13 mouse cellular contexts compared by ENCODE assay signal in the genomic region with DNA sequence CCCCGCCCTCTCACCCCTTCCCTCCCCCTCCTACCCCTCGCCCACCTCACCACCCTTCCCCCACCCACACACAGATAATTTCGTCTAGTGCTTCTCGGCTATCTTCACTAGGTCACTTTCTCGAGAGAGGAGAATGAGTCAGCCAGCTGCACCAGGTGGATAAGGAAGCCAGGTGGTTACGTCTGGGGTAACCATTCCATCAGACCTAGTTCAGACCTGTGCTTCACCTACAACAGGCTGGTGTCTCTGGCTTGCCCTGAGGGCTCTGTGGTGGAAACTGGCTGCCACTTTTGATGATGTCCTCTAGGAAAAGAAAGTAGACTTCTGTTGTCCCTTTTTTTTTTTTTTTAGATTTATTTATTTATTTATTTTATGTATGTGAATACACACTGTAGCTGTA.
DNase-seq lines count a peak whose midpoint lies in the region; ATAC-seq and TF ChIP-seq lines count a peak whose summit lies in the region.
"Had no signal": no experiment of that assay in that cellular context is flagged by ENCODE, and none has a peak within 500 bp of the region (broad histone marks: within the 10 kb centered on the region; RNA-seq: fewer than 3 reads in every experiment).

No protein-coding gene starts in this region.

- in situ Hi-C loops in CH12.LX (cut with MboI; ENCODE audit: low pct_ligation_motif_present, low pct_unique_long_range_greater_than_20kb, low sequenced_read_pairs): no loop called here

- intact Hi-C loops in heart, postnatal 25 days (cut with DNase I): no loop called here

- H3K79me2 ChIP-seq in CH12.LX (replicated peaks; ENCODE audit: control insufficient read depth, extremely low read depth, insufficient read depth, poor library complexity, severe bottlenecking): no peaks in the 10 kb centered on the region

- no peak for TF ChIP-seq EP300 in CH12.LX (IDR thresholded peaks at IDR 0.05; ENCODE audit: low read length)

- no peak for TF ChIP-seq POLR2A in CH12.LX (IDR thresholded peaks at IDR 0.05; ENCODE audit: low read depth, low read length)

- H3K9ac ChIP-seq in intestine, embryonic 14.5 days (ENCODE audit: low read length): no peak overlapping the region
- no peak overlapping the region for H3K9ac ChIP-seq in intestine, embryonic 16.5 days (ENCODE audit: low read depth, low read length)
- H3K9ac ChIP-seq in CH12.LX (ENCODE audit: insufficient read depth, low read depth): no peak overlapping the region
- no peak overlapping the region for H3K9ac ChIP-seq in intestine, embryonic 15.5 days
- H3K9ac ChIP-seq: kidney, embryonic 15.5 days; liver, embryonic 15.5 days had no signal

- ATAC-seq in intestine, embryonic 14.5 days (replicated peaks; ENCODE audit: low FRiP score, low TSS enrichment, low read depth): 0 out of 2 replicates have a peak, but pooled peaks have one; percentile 24
- ATAC-seq in intestine, embryonic 16.5 days: no peak
- ATAC-seq in intestine, embryonic 15.5 days: peak; percentile 65

- H3K36me3 ChIP-seq in heart, embryonic 10.5 days: no peaks in the 10 kb centered on the region
- H3K36me3 ChIP-seq in intestine, embryonic 14.5 days (ENCODE audit: control insufficient read depth, insufficient read depth, low read length): no peaks in the 10 kb centered on the region
- no peaks in the 10 kb centered on the region for H3K36me3 ChIP-seq in intestine, embryonic 16.5 days (ENCODE audit: control insufficient read depth, insufficient read depth, low read length)
- no peaks in the 10 kb centered on the region for H3K36me3 ChIP-seq in CH12.LX (replicated peaks in 1 of 2; ENCODE audit: control insufficient read depth in 1 of 2, insufficient read depth in 1 of 2, low read length in 1 of 2)
- no peaks in the 10 kb centered on the region for H3K36me3 ChIP-seq in intestine, embryonic 15.5 days
- H3K36me3 ChIP-seq: G1E; kidney, embryonic 15.5 days; liver, embryonic 15.5 days; midbrain, embryonic 10.5 days had no signal

- no peaks in the 10 kb centered on the region for H3K9me3 ChIP-seq in heart, embryonic 10.5 days
- H3K9me3 ChIP-seq in intestine, embryonic 14.5 days (ENCODE audit: control insufficient read depth, low read length): no peaks in the 10 kb centered on the region
- no peaks in the 10 kb centered on the region for H3K9me3 ChIP-seq in intestine, embryonic 16.5 days (ENCODE audit: control insufficient read depth, low read length)
- H3K9me3 ChIP-seq in CH12.LX (replicated peaks; ENCODE audit: low read length): no peaks in the 10 kb centered on the region
- no peaks in the 10 kb centered on the region for H3K9me3 ChIP-seq in intestine, embryonic 15.5 days
- H3K9me3 ChIP-seq: kidney, embryonic 15.5 days; liver, embryonic 15.5 days; midbrain, embryonic 10.5 days had no signal

- TF ChIP-seq RAD21 in CH12.LX (IDR thresholded peaks at IDR 0.05; ENCODE audit: low read depth, low read length): no peak

- 9% methylated on average over 6 of the region's 6 CpGs for WGBS in heart, embryonic 10.5 days
- WGBS in intestine, embryonic 14.5 days: 30% methylated on average over 6 of the region's 6 CpGs
- WGBS in intestine, embryonic 16.5 days: 29% methylated on average over 6 of the region's 6 CpGs
- WGBS in intestine, embryonic 15.5 days: 28% methylated on average over 6 of the region's 6 CpGs

- H3K4me3 ChIP-seq in heart, embryonic 10.5 days: peak overlapping the region; percentile 42
- H3K4me3 ChIP-seq in intestine, embryonic 14.5 days (ENCODE audit: low read depth, low read length): no peak overlapping the region
- H3K4me3 ChIP-seq in intestine, embryonic 16.5 days (ENCODE audit: low read length): no peak overlapping the region
- H3K4me3 ChIP-seq in CH12.LX (replicated peaks in 1 of 3; ENCODE audit: low read depth in 2 of 3, low read length in 2 of 3, poor library complexity in 1 of 3): no peak overlapping the region
- H3K4me3 ChIP-seq in intestine, embryonic 15.5 days (replicated peaks): no peak overlapping the region
- H3K4me3 ChIP-seq: liver, embryonic 15.5 days; midbrain, embryonic 10.5 days had no signal

- H3K27me3 ChIP-seq in heart, embryonic 10.5 days (ENCODE audit: insufficient read depth, poor library complexity, severe bottlenecking): no peaks in the 10 kb centered on the region
- H3K27me3 ChIP-seq in intestine, embryonic 14.5 days (replicated peaks; ENCODE audit: control insufficient read depth, insufficient read depth, low read length): no peaks in the 10 kb centered on the region
- no peaks in the 10 kb centered on the region for H3K27me3 ChIP-seq in intestine, embryonic 16.5 days (replicated peaks; ENCODE audit: control insufficient read depth, insufficient read depth, low read length)
- no peaks in the 10 kb centered on the region for H3K27me3 ChIP-seq in CH12.LX (replicated peaks)
- H3K27me3 ChIP-seq in intestine, embryonic 15.5 days (replicated peaks): no peaks in the 10 kb centered on the region
- H3K27me3 ChIP-seq: kidney, embryonic 15.5 days; liver, embryonic 15.5 days had no signal

- peak overlapping the region; percentile 17; the same call in 1 of the 2 replicates for H3K27ac ChIP-seq in heart, embryonic 10.5 days
- H3K27ac ChIP-seq in intestine, embryonic 14.5 days (ENCODE audit: low read depth): no peak overlapping the region
- H3K27ac ChIP-seq in intestine, embryonic 16.5 days (ENCODE audit: low read length): no peak overlapping the region
- H3K27ac ChIP-seq in CH12.LX (ENCODE audit: insufficient read depth, low read depth): no peak overlapping the region
- no peak overlapping the region for H3K27ac ChIP-seq in intestine, embryonic 15.5 days
- H3K27ac ChIP-seq: kidney, embryonic 15.5 days; liver, embryonic 15.5 days; midbrain, embryonic 10.5 days had no signal

- H3K4me1 ChIP-seq in heart, embryonic 10.5 days: peaks cover 35% of the 10 kb centered on the region
- no peaks in the 10 kb centered on the region; the same call in 1 of the 2 replicates for H3K4me1 ChIP-seq in intestine, embryonic 14.5 days (replicated peaks; ENCODE audit: control insufficient read depth, insufficient read depth, low read length)
- peaks cover 2% of the 10 kb centered on the region; the same call in 1 of the 2 replicates for H3K4me1 ChIP-seq in intestine, embryonic 16.5 days (ENCODE audit: control insufficient read depth, insufficient read depth, low read length)
- peaks cover 0 to 9% of the 10 kb centered on the region in 2 experiments; a peak in 2 of 4 replicates for H3K4me1 ChIP-seq in CH12.LX (ENCODE audit: control insufficient read depth in 1 of 2, insufficient read depth in 2 of 2)
- H3K4me1 ChIP-seq in intestine, embryonic 15.5 days (replicated peaks): peaks cover 7% of the 10 kb centered on the region; the same call in 1 of the 2 replicates
- H3K4me1 ChIP-seq: liver, embryonic 15.5 days had no signal

- DNase-seq in heart, embryonic 10.5 days (ENCODE audit: low spot score): no peak
- DNase-seq in heart, postnatal 25 days (ENCODE audit: low spot score): no peak
- DNase-seq in intestine, embryonic 14.5 days (ENCODE audit: low spot score): no peak
- DNase-seq in CH12.LX (ENCODE audit: extremely low read depth): no peak
- DNase-seq in cerebellum, adult 18-20 months: no peak
- no peak for DNase-seq in kidney, adult 11 months
- DNase-seq: adrenal gland, postnatal 36 days had no signal

- dilution Hi-C loops in CH12.LX (cut with MboI; ENCODE audit: extremely low pct_ligation_motif_present, extremely low pct_unique_long_range_greater_than_20kb, low sequenced_read_pairs): no loop called here

- peak overlapping the region; percentile 11; the same call in 1 of the 2 replicates for H3K4me2 ChIP-seq in intestine, embryonic 14.5 days (ENCODE audit: low read length)
- no peak overlapping the region; the same call in 1 of the 2 replicates for H3K4me2 ChIP-seq in intestine, embryonic 16.5 days (ENCODE audit: low read depth, low read length)
- no peak overlapping the region for H3K4me2 ChIP-seq in CH12.LX (ENCODE audit: insufficient read depth, low read depth, poor library complexity, severe bottlenecking)
- H3K4me2 ChIP-seq in intestine, embryonic 15.5 days (replicated peaks): 0 out of 2 replicates have a peak overlapping the region, but pooled peaks have one; percentile 33
- H3K4me2 ChIP-seq: liver, embryonic 15.5 days had no signal

- no peak for TF ChIP-seq CTCF in CH12.LX (conservative IDR thresholded peaks at IDR 0.05 in 1 of 2, IDR thresholded peaks at IDR 0.05 in 1 of 2; ENCODE audit: low read depth in 2 of 2, low read length in 2 of 2)

TF ChIP-seq in CH12.LX, 34 proteins besides CTCF, POLR2A, EP300 and RAD21:
- TF ChIP-seq UBTF (IDR thresholded peaks at IDR 0.05; ENCODE audit: low read depth, low read length) (no peak), ZNF384 (IDR thresholded peaks at IDR 0.05; ENCODE audit: low read depth, low read length) (0 out of 2 replicates have a peak, but pooled peaks have one; percentile 8), MEF2A (IDR thresholded peaks at IDR 0.05; ENCODE audit: borderline replicate concordance, low read depth, low read length) (no peak)

Comparison
In these comparisons a context has a peak if more than half of its experiments do, and no peak if none do; other contexts are left out.
1. H3K4me2 ChIP-seq: peak in intestine, embryonic 14.5 days (single experiment) and intestine, embryonic 15.5 days (single experiment); none in intestine, embryonic 16.5 days (single experiment) and CH12.LX (single experiment).